Mouse (Mus musculus) left cerebral cortex, postnatal 4 days (tissue): ENCODE results near the gene Tppp. TPM values are rescaled to one million over a fixed set of nuclear protein-coding genes. Genes with fewer than 3 reads are reported as not detected.
"Not testable (repeated sequence)": the region's sequence is repeated elsewhere in the genome, so short reads cannot be mapped to it uniquely, and the experiment has no call there.

ENCODE experiments used
- DNase-seq: peaks from one replicate; pipeline ENCODE4 v3.0.0-alpha.2; 2022
- intact Hi-C: fragments of 180-260 bp; cut with DNase I; formaldehyde crosslinking; loops from one replicate; pipeline ENCODE4 v1.15.1; 2025
- total RNA-seq, 2 experiments: library from RNA; stranded (reverse); gene quantifications; 2 replicates each; pipeline ENCODE4 v1.2.3; 2021

Tppp gene
- total RNA-seq, 2 experiments from 2014 or later = 37.7 to 37.9 TPM

DNA sequence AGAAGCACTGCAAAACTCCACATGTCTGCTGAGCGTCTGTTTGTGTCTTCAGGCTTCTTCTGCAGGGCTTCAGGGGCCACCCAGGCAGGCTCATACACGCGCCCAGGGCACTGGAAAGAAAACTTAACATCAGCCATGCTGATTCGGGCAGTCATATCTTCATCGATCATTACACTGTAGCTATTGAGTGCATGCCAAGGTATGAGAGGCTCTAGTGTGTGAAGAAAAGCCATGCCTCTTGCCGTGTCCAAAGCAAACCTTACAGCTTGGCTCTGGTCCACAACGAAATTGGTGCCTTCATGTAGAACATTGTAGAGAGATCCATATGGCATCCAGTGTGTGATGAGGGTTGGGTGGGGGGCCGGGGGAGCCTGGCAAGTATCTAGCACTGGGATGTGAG is 9.8 kb downstream of the Tppp start:
- DNase-seq, intact Hi-C loops: not testable (repeated sequence)

DNA sequence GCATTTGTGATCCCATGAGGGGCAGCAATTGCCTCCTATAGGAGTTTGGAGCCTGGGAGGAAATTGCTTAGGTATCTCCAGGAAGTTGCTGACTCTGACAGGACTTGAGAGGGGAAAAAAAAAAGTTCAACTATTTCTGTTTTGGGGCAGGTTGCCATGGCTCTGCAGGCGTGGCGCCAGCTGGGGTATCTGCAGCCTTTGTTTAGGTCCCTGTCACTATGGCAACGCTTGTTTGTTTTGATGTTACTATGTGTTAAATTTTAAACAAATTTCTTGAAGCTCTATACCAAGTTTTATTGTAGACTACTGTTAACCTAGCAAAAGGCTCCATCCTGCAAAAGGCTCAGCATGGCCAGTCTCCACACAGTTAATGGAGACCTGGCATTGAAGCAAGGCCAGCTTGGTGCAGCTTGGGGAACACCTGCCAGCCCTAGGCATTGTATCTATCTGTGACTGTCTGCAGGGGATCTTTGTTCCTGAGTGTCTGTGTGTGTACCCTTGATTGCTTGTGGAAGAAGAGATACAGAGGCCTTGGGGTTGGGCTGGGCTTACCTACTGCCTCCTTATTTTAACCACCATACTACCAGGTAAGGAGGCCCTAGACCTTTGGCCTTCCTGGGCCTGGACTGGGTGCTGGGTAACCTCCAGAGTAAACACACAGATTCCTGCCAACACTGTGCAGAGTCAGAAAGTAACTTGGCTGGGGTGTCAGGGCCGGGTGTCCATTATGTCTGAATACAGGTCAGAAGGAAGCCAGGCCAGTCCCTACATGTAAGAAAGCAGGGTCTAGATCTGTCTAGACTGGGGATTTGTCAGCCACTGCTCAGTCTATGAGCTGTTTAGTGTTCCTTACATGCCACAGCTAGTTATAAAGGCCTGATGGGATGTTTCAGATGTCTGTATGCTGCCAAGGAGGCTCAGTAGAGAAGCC is 16.2 kb downstream of the Tppp start:
- intact Hi-C loops = loop anchor here (10.0 kb wide), 1 partner anchor 51 kb away; no protein-coding TSS in a partner anchor
- peak; percentile 36 for DNase-seq

- peak; percentile 22 for DNase-seq
- intact Hi-C loops = loop anchor here (10.0 kb wide), 1 partner anchor 51 kb away; no protein-coding TSS in a partner anchor
Measured at GRCm38 (mm10) chr13:74026215-74026614, 17.0 kb downstream of the Tppp start.

DNA sequence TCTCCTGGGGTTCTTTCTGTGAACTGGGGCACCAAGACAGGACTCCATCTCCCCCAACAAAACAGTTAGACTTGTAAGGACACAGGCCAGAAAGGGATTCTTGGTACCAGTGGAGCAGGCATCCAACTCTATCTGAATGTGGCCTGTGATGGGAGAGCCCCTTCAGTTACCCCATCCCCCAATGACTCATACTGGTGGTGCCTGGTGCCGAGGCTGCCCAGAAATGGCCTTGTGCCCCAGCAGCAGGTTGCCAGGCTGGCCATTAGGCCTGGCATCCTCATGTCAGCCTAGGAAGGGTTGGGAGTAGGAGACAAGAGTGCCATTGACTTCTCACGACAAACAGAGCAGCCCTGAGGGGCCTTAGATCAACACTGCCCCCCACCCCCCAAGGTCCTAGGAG is 18.9 kb downstream of the Tppp start:
- DNase-seq = no peak
- intact Hi-C loops = loop anchor here (10.0 kb wide), 1 partner anchor 53 kb away; no protein-coding TSS in a partner anchor

DNA sequence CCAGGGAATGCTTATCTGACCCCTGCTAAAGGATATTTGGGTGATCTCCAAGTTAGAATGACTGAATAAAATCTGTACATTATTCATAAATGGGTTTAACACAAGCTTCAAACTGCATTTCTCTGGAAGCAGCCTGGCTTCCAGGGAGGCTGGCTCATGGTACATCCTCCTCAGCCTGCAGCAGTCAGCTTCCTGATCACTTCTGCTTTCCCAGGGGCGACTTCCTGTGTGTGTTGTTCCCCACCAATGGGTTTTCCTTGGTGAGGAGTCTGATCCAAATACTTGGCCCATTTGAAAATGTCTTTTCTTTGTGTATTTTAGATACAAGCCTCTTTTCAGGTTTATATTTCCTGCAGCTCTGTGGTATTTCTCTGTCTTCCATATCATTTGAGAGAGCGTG is 19.8 kb downstream of the Tppp start:
- intact Hi-C loops = loop anchor here (10.0 kb wide), 1 partner anchor 54 kb away; no protein-coding TSS in a partner anchor
- DNase-seq = no peak

DNA sequence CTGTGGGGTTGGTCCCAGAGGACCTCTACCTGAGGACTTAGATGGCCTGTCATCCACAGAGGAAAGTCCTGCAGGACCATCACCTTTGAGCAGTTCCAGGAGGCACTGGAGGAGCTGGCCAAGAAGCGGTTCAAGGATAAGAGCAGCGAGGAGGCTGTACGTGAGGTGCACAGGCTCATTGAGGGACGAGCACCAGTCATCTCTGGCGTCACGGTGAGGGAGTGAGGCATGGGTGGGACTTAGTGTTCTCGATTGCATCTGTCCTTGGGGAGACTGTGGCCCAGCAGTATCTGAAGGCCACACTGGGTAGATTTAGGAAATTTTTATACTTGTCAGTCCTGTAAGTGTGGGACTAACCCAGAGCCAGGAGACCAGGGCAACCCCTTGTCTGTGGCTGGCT is 21.5 kb downstream of the Tppp start:
- intact Hi-C loops = no loop called here
- no peak for DNase-seq

DNA sequence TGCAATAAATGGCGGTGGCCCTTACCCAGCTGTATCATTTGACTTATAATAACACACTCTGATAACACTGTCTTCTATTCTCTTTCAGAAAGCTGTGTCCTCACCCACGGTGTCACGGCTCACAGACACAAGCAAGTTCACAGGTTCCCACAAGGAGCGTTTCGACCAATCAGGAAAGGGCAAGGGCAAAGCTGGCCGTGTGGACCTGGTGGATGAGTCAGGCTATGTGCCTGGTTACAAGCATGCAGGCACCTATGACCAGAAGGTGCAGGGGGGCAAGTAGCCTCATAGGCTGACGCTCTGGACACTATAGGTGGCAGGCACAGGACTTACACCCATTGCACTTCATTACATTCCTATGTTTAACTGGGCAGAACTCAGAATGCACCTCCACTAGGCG is 21.9 kb downstream of the Tppp start:
- intact Hi-C loops = no loop called here

GRCm38 (mm10) chr13:74034756-74035155 is 25.5 kb downstream of the Tppp start:
- DNase-seq = no peak

More for the DNA sequence above, 21.9 kb downstream of the Tppp start:
- no peak for DNase-seq

GRCm38 (mm10) chr13:74035776-74036175 is 26.6 kb downstream of the Tppp start:
- intact Hi-C loops = no loop called here

More at GRCm38 (mm10) chr13:74034756-74035155, 25.5 kb downstream of the Tppp start:
- intact Hi-C loops = no loop called here

DNA sequence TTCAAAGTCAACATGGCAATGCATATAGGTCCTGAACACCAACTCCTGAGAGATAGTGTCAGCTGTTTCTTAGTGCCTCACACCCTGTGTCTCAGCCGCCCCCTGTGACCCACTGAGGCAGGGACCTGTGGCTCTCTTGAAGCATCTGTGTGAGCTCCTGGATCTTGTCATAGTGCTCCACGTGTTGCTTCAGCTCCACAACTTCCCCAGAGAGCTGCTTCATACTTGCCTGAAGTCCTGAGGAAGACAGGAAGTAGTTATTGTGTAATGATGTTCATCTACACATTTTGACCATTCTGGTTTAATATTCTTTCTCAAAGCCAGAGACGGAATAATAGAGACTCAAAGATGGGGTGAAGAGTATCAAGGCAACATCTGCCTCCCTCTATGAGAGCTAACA is 30.7 kb downstream of the Tppp start:
- intact Hi-C loops = no loop called here
- DNase-seq = no peak

More at GRCm38 (mm10) chr13:74035776-74036175, 26.6 kb downstream of the Tppp start:
- no peak for DNase-seq

DNA sequence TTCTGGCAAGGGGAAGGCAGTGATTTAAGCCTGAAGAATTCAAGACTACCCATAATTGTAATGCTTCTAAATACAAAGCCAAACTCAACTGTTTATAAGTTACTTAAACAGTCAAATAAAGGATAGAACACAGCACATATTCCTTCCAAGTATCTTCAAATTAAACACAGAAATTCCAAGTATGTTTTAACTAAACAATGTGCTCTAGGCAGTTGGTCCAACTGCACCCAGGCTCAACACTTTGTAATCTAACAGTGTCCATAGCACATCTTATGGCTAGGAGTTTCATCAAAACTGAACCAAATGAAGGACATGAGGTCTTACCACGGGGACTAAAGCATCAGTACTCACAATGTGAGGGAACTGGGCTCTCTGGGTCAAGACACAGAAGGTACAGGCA is 47.0 kb downstream of the Tppp start:
- intact Hi-C loops = no loop called here
- no peak for DNase-seq

DNA sequence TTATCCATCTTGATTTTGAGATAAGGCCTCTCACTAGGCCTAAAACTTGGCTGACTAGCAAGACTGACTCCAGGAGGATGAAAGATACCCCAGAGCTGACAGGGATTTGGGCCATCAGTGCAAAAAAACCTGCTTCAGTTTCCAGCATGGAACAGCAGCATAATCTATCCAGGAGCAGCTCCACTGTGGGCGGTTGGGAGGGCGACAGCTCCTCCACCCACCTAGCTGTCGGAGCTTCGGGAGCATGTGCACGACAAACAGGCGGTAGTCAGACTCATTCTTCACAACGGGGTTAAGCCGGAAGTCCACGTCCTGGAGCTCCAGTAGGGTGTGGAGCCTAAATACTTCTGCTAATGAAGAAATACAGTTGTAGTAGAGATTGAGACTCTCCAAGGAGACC is 48.9 kb downstream of the Tppp start:
- intact Hi-C loops = no loop called here
- DNase-seq = no peak

- DNase-seq = peak; percentile 96
- intact Hi-C loops = no loop called here
Measured at GRCm38 (mm10) chr13:74061613-74062377, 52.6 kb downstream of the Tppp start, which contains the start of gene Cep72. Gene Cep72, minus strand, starts transcription at chr13:74062299.

GRCm38 (mm10) chr13:74062378-74063128 is 53.3 kb downstream of the Tppp start:
- intact Hi-C loops = no loop called here
- no peak for DNase-seq

- DNase-seq = no peak
- intact Hi-C loops = no loop called here
Measured at GRCm38 (mm10) chr13:74063340-74064050, 54.3 kb downstream of the Tppp start.

DNA sequence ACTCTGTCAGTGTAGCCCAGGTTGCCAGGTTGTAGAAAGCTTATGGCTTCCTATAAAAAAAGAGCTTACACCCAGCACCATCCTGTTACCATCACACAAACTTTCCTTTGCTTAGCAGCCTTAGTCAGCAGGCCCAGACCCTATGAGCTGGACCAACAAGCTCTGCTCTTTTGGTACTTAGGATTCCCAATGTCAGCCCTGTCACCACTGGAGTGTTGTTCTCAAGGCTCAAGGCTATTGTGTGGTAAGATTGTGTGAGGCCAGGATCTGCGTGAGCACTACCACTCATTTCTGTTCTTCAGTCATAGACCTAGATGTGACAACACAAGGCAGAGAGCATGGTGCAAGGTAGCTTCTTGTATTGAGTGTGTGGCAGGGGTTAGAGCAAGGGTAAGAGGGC is 57.4 kb downstream of the Tppp start:
- intact Hi-C loops = no loop called here
- no peak for DNase-seq

DNA sequence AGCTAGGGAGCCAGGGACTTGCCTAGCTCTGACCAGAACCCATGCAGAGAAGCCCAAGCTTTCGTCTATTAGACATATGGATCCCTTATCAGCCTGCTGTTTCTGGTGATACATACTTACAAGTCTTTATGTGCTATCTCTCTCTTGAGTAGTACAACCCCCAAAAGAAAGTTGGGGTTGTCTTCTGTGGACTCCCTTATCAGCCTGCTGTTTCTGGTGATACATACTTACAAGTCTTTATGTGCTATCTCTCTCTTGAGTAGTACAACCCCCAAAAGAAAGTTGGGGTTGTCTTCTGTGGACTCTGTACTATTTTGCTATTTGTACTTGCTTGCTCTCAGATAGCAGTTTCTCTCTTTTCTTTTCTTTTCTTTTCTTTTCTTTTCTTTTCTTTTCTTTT is 62.0 kb downstream of the Tppp start:
- DNase-seq, intact Hi-C loops: not testable (repeated sequence)

- no peak for DNase-seq
- intact Hi-C loops = no loop called here
Measured at GRCm38 (mm10) chr13:74071714-74072113, 62.5 kb downstream of the Tppp start.

GRCm38 (mm10) chr13:74073369-74073768 is 64.2 kb downstream of the Tppp start:
- intact Hi-C loops = no loop called here
- DNase-seq = no peak
